Mouse (Mus musculus) lung, adult 2 months (tissue): ENCODE measurements around the gene Sufu.

ENCODE experiments used
- CTCF ChIP-seq: fragments of 200-500 bp; IDR thresholded peaks from 2 replicates; pipeline ENCODE4 v1.5.1; 2011; ENCODE audit warnings: mild to moderate bottlenecking, low read length, control low read depth; ENCODE audit not compliant: insufficient read depth
- POLR2A ChIP-seq: fragments of 200-500 bp; IDR thresholded peaks from 2 replicates; pipeline ENCODE4 v1.6.1; 2011; ENCODE audit warnings: low read depth, mild to moderate bottlenecking, control low read depth, low read length, borderline replicate concordance; ENCODE audit errors: extremely low read depth

- TF ChIP-seq POLR2A = no peak
- no peak for TF ChIP-seq CTCF
These were observed 3.9 kb downstream of the Sufu start for GRCm38 (mm10) chr19:46400558-46400957.
